Mouse (Mus musculus): ENCODE results near the gene Palmd.

Gene Palmd

DNA sequence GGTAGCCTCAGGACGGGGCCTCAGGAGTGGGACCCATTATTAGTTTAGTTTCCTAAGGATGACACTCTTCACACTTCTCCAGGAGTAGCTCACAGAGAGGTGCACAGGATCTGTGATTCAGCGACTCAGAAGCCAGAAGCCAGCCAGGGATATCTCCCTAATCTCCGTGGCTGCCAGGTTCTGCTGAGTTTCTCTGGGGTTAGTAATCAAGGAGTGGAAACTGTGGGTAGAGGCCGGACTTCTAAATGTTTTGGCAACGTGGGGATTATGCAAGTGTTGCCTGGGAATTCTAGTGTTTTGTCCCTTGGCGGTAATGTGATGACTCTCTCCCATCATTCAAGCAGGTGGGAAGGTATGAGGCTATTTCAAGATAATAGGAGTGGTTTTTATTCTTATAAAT lies 13.7 kb downstream of the Palmd start:
- DNase-seq, result no peak

DNA sequence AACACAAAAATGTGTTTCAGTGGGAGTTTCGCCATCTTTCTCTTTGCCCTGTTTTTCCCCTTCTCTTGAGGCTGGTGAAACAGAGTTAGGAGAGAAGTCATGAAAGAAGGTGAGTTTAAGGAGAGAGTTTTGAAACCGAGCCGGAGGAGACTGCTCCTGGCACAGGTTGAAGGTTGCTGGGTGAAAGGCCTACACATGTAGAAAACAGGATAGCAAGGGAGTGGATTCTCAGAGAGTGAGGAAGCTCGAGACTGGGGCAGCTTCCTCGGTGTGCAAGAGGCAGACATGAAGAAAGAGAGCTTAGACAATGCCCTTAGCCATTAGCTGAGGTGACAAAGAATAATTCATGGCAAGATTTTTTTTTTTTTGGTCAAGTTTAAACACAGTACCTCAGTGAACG lies 15.4 kb downstream of the Palmd start:
- DNase-seq, result no peak

DNA sequence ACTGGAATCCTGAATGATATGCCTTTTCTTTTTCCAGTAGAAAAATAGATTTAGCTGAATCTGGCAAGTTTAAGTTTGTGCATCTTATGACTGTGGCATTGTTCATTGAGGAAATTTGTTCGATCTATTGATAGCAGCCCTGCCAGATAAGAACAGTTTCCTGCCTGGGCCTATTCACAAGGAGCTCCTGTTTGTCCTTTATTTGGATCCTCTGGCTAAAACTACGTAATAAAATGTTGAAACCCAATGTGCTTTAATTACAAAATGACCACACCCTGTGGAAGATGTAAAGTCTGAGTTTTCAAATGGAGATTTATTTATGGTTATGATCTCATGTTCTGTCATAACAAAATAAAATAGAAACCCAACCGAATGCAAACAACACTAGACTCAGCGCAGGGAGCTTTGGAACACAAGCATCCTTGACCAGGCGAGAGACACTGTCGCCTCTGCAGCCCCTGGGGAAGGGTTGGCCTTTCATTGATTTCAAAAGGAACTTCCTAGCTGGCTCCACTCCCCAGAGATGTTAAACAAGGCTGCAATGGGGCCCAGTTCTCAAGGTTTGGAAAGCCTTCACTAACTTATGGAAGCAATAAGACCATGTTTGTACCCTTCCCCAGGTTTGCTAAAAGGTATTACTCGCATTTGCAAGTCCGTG lies 16.4 kb downstream of the Palmd start:
- DNase-seq, result no peak

DNA sequence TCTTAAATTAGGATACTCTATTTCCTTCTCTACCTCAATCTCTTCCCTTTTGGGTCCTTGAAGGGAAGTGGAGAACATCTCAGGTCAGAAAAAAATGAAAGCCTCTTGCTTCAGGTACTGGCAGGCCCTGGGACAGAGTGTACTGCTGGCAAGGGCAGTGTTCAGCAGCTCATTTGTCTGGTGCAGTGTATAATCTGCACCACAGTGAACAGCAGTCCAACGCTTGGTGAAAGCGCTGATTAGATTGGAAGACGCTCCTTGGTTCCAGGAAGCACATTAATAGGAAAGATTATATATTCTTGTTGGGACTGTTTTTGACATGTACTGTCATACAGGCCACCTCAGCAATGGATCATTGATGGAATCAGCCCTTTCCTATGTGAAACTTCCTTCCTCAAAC lies 17.3 kb downstream of the Palmd start:
- DNase-seq, result no peak

DNA sequence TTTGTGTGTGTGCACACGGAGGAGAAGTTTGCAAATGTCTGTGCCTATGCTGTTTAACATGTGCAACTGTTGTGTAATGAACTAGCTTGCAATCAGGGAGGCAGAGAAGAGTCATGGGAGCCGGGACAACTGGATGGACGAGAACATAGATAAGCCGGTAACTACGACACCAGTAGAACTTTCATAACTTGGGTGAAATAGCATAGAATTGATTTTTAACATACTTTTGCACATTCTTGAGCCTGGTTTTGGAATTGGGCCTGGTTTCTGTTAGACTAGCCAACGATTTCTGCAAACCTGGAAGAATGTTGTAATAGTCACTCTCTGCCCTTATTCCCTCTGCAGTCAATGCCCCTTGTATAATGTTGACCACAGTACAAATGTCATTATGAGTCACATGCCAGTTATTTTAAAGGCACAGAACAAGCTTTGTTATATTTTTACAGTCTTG lies 18.1 kb downstream of the Palmd start:
- no peak for DNase-seq

DNA sequence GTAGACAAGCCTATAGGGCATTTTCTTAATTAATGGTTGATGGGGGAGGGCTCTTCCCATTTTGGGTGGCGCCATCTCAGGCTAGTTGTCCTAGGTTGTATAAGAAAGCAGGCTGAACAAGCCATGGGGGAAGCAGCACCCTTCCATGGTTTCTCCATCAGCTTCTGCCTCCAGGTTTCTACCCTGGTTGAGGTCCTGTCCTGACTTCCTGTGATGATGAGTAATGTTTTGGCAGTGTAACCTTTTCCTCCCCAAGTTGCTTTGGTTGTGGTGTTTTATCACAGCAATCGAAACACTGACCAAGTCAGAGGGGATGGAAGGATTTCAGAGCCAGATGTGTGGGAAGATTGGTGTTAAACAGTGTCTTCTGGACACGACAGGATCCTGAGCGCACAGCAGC lies 22.3 kb downstream of the Palmd start:
- no peak for DNase-seq

DNA sequence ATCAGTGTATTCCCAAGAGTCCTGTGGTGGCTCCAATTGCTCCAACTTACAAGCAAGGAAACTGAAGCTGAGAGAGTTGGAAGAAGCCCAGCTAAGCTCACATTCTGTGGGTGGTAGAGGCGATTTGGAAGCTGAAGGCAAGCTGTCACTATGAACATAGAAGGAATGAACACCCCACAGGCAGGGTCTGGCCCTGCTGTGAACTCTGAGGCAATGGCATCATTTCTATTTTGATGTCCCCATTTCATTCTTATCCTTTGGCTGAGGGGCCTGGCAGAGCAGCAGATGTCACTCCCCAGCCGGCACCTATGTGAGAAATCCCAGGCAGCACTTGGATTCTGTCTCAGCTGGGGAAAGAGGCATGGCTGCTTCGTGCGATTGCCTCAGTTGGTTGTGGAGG lies 25.4 kb downstream of the Palmd start:
- DNase-seq, result no peak

DNA sequence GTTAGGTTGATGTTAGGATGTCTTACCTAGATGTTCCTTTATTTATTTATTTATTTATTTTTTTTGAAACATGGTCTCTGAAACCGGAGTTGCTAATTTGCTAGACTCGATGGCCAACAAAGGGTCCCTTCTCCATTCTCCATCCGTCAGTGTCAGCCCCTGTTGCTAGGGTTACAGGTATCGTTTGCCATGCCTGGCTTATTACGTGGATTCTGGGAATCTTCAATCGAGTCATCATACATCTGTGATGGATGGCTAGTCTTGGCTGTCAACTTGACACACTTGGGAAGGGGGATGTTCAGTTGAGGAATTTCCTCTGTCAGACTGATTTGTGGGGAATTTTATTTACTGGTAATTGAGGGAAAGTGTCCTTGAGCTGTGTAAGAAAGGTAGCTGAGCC lies 26.0 kb downstream of the Palmd start:
- no peak for DNase-seq

DNA sequence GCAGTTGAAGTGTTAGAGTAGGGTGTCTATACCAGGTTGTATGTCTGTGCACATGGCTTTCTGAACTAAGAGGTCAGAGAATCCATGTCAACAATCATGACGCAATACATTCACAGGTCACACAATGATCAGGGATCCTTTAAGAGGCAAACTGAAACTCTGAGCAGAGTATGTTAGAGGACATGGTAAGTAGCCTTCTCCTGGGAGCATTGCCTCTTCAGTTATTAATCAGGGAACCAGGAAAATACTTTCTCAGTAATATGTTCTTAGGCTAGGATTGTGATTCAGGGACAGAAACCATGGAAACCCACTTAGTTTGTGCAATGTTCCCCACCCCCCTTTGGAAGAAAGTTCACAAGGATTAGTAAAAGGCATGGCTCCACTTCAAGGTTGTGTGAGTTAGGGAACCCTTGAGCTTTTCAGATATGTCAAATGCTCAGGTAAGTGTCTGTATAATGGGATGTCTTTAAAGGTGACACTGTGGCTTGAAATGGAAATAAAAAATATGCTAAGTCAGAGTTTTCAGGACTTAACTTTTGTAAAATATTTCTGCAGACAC lies 27.1 kb downstream of the Palmd start:
- DNase-seq, result no peak

DNA sequence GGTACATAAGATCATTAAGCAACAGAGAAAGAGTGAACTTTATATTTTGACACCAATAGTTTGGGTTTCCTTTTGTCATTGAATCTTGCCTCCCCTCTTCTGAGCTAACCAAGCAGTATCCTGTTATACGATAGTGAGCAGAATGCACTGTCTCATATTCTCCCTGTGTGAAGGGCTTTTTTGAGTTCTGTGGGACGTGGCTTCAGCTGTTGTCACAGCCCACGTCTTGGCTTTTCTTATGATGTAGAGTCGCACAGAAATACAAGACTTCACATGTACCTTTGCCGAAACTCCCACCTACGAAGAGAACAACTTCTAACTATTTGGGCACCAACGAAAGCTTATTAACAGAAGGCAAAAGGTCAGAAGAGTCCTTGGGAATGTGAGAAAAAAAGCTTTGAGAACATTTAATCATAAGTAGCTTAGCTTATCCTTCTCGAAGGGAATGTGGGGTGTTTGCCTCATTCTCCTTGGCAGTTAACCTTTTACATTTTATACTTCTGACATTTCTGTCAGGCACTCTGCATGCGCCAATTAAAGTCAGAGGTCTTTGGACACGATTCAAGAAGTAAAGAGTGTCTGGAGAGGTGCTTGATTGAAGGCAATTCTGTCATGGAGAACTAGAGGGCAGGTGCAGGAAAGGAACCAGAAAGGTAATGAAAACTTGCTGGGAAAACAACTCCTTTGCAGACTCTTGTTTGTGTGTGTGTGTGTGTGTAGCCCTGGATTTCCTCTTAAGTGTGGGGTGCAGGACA lies 27.8 kb downstream of the Palmd start:
- no peak for DNase-seq

DNA sequence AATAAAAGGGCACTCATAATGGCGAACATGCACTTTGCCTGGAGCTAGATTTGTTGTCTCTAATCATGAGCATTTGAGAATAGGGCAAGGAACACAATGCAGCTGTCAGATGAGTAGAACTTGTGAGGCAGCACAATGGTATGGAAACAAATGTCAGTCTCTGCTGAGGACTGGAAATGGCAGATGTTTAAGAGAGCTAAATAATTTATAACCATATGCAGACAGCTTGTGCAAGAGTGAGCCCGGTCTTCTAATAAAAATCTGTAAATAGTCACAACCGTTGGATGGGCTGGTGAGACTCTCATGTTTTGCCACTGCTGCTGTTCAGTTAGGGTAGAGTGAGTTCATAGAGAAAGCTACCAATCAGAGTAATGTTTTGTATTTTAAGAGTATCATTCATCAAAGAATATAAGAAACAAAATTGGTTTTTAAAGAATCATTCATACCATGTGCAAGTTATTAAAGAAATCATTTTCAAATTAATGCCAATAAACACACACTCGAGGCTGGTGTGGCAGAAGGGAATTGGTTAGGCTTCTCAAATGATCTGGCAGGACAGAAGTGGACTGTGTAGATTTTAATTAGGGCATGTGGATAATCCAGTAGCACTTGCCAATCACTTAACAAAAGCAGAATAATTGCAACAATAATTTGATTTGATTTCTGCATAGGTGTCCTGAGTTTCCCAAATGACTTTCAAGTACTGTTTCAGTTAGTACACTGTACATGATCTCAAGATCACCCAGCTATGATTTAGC lies 31.7 kb downstream of the Palmd start:
- no peak for DNase-seq

DNA sequence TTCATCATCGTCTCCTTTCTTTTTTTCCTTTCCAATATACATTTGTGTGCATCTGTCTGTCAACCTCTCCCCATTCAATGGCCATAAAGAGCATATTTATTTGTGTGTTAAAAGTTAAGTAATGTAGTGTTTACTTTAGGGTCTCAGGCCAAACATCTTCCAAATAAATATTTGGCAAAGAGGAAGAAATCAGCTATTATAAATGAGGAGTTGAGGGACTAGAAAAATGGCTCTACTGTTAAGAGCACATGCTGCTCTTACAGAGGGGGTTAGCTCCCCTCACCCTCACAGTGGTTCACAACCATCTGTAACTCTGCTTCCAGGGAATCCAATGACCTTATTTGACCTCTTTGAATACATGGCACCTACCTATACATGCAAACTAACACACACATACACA lies 35.6 kb downstream of the Palmd start:
- no peak for DNase-seq

DNA sequence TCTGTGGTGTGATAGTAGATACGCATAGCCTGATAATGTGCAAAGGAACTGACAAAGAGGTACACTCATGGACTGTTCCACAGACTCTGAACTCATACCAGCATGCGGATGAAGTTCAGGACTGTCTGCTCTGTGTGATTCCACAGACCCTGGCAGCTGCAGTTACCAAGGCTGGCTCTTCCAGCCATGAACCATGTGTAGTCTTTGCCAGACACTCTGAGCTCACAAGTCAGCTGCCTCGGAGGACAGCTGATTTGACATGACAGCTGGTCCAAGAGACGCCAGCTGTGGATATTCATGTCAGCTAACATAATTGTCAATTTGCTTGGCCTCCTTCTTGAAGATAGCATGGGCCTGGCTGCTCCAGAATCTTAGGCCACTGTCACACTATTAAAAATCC lies 39.8 kb downstream of the Palmd start:
- DNase-seq, result no peak

DNA sequence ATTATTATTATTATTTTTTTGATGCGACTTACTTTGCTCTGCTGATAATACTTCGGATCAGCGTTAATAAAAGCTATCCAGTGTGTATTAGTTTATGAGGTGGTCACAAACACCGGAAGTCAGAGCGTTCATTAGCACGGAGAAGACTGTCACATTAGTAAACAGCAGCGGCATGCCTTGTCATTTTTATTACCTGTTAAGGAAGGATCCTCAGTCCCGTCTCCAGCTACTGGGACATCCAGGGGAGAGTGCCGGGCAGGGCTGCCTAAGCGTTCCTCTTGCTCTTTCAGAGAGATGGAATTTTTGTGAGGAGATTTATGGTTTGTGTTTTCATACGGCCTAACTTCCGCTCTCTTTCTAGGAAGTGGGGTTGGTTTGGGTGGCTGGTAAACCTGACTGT lies 45.7 kb downstream of the Palmd start:
- DNase-seq, result no peak

DNA sequence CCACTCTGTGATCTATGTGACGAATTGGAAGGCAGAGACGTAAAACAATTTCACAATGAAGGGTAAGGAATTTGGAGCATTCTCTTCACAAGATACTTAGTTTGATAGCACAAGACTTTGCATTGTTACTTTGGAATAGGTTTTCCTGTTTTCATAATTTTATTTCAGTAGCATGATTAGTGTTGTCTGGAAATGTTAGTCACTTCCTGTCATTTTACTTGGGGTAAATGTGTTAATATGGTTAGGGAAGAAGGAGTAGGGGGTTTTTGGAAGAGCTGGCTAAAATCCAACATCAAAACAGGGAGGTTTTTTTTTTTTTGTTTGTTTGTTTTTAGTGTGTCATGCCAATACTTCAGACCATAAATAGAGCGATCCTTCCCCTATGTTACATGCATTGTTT lies 47.3 kb downstream of the Palmd start:
- DNase-seq, result no peak

DNA sequence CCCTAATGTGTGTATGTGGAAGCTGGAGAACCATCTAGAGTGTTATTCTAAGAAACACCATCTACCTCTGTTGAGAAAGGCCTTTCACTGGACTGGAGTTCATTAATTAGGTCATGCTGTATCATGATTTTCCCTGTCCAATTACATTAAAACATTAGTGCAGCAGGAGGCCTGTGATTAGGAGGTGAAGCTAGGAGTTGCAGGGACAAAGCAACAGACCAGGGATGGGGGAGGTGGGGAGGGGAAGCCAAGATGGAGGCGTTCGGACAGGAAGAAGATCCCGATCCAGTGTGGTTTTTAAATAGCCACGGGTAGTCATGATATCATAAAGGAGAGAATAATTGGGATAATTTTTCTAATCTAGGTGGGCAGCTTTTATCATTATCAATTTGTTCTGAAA lies 51.8 kb downstream of the Palmd start:
- no peak for DNase-seq

DNA sequence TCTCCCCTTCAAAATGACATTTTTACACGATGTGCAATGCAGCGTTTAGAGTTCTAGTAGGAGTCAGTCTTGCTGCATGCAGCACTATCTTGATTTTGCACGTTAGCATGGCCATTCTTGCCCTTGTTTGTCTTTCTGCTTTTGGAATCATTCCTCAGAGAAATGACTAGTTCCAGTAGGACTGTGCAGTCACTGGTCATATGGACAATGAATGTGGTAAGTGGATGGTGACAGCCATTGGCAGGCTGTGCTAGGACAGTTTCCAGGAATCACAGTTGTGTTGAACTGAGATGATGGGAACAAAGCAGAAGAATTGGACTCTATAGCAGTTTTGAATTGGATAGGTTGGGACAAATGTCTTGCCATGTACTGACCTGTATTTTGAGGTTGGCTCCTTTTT lies 53.9 kb downstream of the Palmd start:
- DNase-seq, result no peak

DNA sequence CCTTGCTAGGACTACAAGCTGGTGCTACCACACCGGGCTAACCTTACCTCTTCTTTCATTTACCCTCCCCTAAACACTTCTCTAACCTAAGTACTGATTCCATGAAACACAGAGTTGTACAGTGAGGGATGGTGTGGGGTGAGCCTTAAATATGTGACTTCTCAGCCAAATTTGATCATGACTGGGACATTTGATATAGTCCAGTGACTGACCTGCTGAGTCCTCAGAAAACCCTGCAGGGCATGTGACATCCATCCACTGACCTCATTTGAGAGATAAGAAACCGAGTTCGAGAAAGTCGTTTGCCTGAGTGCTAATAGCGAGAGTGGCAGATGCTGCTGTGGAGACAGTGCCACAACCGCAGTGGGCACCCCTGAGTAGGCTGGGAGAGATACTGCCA lies 54.4 kb downstream of the Palmd start:
- no peak for DNase-seq

DNA sequence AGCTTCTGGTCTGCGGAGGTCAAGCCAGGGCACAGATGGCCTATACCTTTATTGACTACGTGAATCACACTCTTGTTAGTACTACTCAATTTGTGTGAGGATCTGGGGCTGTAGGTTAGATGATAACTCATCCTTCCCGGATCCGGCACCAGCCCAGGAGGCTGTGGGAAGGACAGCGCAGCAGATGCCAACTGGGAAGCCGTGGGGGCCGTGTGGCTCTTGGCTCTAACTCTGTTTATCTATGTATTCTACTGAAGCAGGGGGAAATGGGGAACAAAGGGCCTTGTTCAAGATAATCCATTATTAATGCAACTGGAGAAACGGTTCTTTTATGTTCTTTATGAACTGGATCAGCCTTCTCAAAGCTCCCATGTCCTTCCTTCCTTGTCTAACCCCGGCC lies 62.2 kb downstream of the Palmd start:
- no peak for DNase-seq

DNA sequence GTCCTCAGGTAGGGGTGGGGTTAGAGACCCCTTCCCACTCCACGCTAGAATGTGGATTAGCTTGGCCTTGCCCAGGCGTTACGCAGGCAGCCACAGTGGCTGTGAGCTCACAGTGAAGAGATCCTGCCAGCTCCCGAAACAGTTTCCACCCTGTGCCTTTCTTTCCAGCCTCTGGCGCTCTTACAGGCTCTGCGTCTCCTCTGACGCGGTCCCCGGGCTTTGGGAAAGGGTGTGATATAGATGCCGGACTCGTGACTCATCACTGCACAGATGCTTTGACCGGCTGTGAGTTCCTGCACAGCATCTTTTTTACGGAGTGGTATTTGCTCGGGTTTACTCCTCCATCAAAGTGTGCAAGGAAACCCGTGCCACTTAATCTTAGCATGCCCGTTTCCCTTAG lies 62.9 kb downstream of the Palmd start:
- no peak for DNase-seq

DNA sequence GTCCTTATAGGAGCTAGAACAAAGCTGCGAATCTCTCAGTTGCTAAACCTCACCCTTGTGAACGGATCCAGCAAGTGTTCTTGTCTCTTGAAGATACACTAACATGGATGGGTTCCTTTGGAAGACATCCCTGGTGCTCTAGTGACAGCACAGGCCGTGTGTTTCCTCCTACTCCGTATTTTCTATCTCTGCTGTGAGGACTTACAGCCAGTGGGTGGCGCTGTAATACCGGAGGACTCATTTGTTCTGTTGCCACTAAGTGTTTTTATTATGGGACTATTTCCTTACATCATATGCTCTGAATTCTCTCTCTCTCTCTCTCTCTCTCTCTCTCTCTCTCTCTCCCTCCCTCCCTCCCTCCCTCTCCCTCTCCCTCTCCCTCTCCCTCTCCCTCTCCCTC lies 64.6 kb downstream of the Palmd start:
- DNase-seq, result peak; percentile 80 to 82

DNA sequence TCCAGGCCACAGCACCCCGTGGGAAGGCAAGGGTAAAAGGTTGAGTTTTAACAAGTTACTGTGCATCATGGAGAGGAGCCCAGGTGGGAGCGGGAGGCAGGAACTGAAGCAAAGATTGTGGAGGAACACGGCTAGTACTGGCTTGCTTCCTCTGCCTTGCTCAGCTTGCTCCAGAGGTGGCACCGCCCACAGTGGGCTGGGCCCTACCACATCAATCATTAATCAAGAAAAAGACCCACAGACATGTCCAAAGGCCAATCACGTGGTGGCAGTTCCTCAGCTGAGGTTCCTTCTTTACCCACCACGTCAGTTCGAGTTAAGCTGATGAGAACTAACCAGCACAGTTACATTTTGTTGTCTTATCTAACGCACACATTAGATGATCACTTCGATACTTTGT lies 75.9 kb downstream of the Palmd start:
- DNase-seq, result peak; percentile 51 to 71

DNA sequence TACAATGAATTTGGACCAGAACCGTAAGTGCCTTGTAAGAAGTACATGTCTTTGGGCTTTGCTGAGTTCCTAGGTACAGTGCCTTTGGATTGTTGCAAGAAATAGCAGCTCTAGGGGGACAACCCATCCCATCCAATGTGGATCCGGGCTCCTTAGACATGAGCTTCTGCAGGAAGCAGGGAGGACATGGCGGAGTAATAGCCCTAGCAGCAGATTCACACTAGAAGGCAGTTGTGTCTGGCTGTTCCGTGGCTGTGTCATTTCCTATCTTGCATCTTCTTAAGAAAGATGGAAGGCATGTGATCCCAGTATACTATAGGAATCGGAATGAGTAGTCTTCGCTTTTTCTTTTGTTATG lies 76.6 kb downstream of the Palmd start:
- no peak for DNase-seq

All from kidney, postnatal 4 days (tissue).